Mouse (Mus musculus) midbrain, embryonic 16.5 days (tissue): ENCODE measurements around the gene Setdb1. TPM values are rescaled to one million over a fixed set of nuclear protein-coding genes. Genes with fewer than 3 reads are reported as not detected.

Source experiments
- ATAC-seq: fragments of 200-750 bp; cut with Nextera tagmentation; 2 replicates; pipeline ENCODE4 v1.8.0; 2017; ENCODE audit warnings: moderate TSS enrichment
- H3K27ac ChIP-seq: fragments of 300-500 bp; sonication (generic); 2 replicates; pipeline ENCODE4 v1.5.1; 2014; ENCODE audit warnings: mild to moderate bottlenecking, low read length, mixed read lengths
- H3K27me3 ChIP-seq: fragments of 300-500 bp; sonication (generic); 2 replicates; pipeline ENCODE4 v1.6.1; 2014; ENCODE audit warnings: low read depth, low read length, mixed read lengths; ENCODE audit not compliant: control insufficient read depth, insufficient read depth
- H3K36me3 ChIP-seq: fragments of 300-500 bp; sonication (generic); 2 replicates; pipeline ENCODE4 v1.6.1; 2014; ENCODE audit warnings: mild to moderate bottlenecking, low read length, moderate library complexity, mixed read lengths; ENCODE audit not compliant: control insufficient read depth, insufficient read depth
- H3K4me1 ChIP-seq: fragments of 300-500 bp; sonication (generic); 2 replicates; pipeline ENCODE4 v1.6.1; 2014; ENCODE audit warnings: mild to moderate bottlenecking, low read length, mixed read lengths; ENCODE audit not compliant: control insufficient read depth, insufficient read depth
- H3K4me2 ChIP-seq: fragments of 300-500 bp; sonication (generic); 2 replicates; pipeline ENCODE4 v1.6.1; 2014; ENCODE audit warnings: mild to moderate bottlenecking, low read length, mixed read lengths
- H3K4me3 ChIP-seq: fragments of 300-500 bp; sonication (generic); 2 replicates; pipeline ENCODE4 v1.5.1; 2014; ENCODE audit warnings: low read depth, mild to moderate bottlenecking, low read length, moderate library complexity, mixed read lengths
- H3K9ac ChIP-seq: fragments of 300-500 bp; sonication (generic); 2 replicates; pipeline ENCODE4 v1.6.1; 2014; ENCODE audit warnings: low read depth, low read length, mixed read lengths
- H3K9me3 ChIP-seq: fragments of 300-500 bp; sonication (generic); replicated peaks from 2 replicates; pipeline ENCODE4 v1.6.1; 2014; ENCODE audit warnings: mild to moderate bottlenecking, low read length, mixed read lengths; ENCODE audit not compliant: control insufficient read depth, poor library complexity, severe bottlenecking
- WGBS: fragments of 180-500 bp; shearing (Covaris S2); extraction: QIAGEN DNeasy Blood & Tissue Kit; methylation state at CpG from one replicate; pipeline ENCODE4 v1.1.7; 2014; 5-methylcytosine and 5-hydroxymethylcytosine counted together
- polyA plus RNA-seq: library from polyadenylated mRNA; unstranded; fragments of >200 nt; fragmentation: Nextera tagmentation; extraction: Ambion mirVana; gene quantifications from 2 replicates; pipeline ENCODE4 v1.2.1, GENCODE M21; 2015

The Setdb1 gene
- polyA plus RNA-seq, 1 experiment from 2014 or later = 42.3 TPM

DNA sequence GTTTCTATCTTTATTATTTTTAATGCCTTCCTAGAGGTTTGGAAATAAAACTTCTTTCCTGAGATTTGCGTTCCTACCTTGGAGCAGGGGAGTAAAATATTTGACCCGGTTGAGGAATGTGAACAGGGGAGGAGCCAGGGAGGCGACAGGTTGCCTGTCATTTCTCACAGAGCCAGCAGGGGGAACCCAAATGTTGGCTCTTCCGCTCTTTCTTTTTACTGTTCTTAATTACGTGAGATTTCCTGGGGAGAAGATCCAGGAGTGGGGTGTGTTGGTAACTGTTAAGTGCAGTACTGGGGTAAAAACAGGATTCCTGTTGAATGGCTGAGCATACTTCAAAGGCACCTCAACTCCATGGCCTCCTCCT is 60.9 kb downstream of the Setdb1 start:
- H3K4me1 ChIP-seq = no peaks in the 10 kb centered on the region
- H3K27me3 ChIP-seq = no peaks in the 10 kb centered on the region
- ATAC-seq = no peak
- no peaks in the 10 kb centered on the region for H3K9me3 ChIP-seq
- no peak overlapping the region for H3K9ac ChIP-seq
- H3K36me3 ChIP-seq = peaks cover 11% of the 10 kb centered on the region; the same call in 1 of the 2 replicates
- WGBS = 9% methylated on average over 5 of the region's 5 CpGs
- H3K27ac ChIP-seq = no peak overlapping the region
- no peak overlapping the region for H3K4me3 ChIP-seq
- H3K4me2 ChIP-seq = no peak overlapping the region

DNA sequence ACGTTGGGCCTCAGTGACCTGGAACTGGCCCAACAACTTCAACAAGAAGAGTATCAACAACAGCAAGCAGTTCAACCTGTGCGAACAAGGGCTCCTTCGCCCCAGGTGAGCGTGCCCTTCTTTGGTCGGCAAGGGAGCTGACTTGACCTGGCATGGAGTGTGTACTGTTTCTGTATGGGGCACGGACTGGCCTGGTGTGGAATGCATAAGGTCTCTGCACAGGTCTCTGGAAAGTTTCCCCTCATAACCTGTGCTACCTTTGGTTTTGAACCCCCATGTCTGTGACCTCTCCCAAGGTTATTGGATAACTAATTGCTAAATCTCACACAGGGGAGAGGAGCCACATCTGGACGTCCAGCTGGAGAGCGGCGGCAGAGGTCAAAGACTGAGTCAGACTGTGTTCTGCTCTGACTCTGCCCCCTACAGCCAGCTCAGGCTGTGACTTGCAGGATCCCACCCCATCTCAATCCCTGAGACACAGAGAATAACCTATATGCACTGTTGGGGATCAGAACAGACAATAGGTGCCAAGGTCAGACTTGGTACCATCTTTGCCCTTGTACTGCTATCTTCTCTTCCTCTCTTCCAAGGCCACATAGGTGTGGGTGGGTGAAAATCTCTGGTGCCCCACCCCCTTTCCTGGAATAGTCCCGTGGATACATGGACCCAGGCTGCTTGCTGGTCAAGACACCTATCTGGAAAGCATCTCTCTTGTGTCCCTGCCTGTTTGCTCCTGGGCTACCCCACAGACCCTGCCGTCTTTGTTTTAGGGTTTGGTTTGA is 61.5 kb downstream of the Setdb1 start:
- no peaks in the 10 kb centered on the region for H3K9me3 ChIP-seq
- H3K4me3 ChIP-seq = no peak overlapping the region
- no peak overlapping the region for H3K4me2 ChIP-seq
- no peak overlapping the region for H3K9ac ChIP-seq
- no peak overlapping the region for H3K27ac ChIP-seq
- H3K36me3 ChIP-seq = peaks cover 11% of the 10 kb centered on the region; the same call in 1 of the 2 replicates
- H3K27me3 ChIP-seq = no peaks in the 10 kb centered on the region
- no peaks in the 10 kb centered on the region for H3K4me1 ChIP-seq
- 82% methylated on average over 11 of the region's 11 CpGs for WGBS
- ATAC-seq = no peak

DNA sequence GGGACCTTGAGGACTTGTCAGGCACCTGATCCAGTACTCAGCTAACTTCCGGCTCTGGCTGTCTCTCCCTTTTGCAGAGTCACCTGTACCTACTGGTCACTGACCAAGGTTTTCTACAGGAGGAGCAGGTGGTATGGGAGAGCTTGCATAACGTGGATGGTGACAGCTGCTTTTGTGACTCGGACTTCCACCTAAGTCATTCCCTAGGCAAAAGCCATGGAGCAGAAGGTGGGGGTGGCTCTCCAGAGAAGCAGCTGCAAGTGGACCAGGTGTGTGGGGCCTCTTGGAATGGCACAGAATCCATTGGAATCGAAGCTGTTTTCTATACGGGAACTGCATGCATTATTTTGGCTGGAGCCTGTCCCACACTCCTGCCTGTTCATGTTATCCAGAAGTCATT is 62.3 kb downstream of the Setdb1 start:
- H3K9me3 ChIP-seq = no peaks in the 10 kb centered on the region
- no peak overlapping the region for H3K4me2 ChIP-seq
- no peak for ATAC-seq
- H3K4me3 ChIP-seq = no peak overlapping the region
- H3K4me1 ChIP-seq = no peaks in the 10 kb centered on the region
- H3K27me3 ChIP-seq = no peaks in the 10 kb centered on the region
- no peak overlapping the region for H3K9ac ChIP-seq
- no peak overlapping the region for H3K27ac ChIP-seq
- WGBS = 83% methylated on average over 5 of the region's 5 CpGs
- peaks cover 11% of the 10 kb centered on the region; the same call in 1 of the 2 replicates for H3K36me3 ChIP-seq

GRCm38 (mm10) chr3:95294316-95294715 is 62.7 kb downstream of the Setdb1 start:
- Histone ChIP-seq H3K36me3 (peaks cover 11% of the 10 kb centered on the region; the same call in 1 of the 2 replicates), H3K9ac (no peak overlapping the region), H3K4me2 (no peak overlapping the region), H3K9me3 (no peaks in the 10 kb centered on the region), H3K4me3 (no peak overlapping the region), H3K27ac (no peak overlapping the region), H3K4me1 (no peaks in the 10 kb centered on the region), H3K27me3 (no peaks in the 10 kb centered on the region)
- no peak for ATAC-seq
- WGBS = 90% methylated on average over 7 of the region's 7 CpGs

GRCm38 (mm10) chr3:95293537-95293936 is 63.5 kb downstream of the Setdb1 start:
- H3K4me1 ChIP-seq = no peaks in the 10 kb centered on the region
- no peak overlapping the region for H3K4me3 ChIP-seq
- no peak overlapping the region for H3K9ac ChIP-seq
- no peak overlapping the region for H3K4me2 ChIP-seq
- no peaks in the 10 kb centered on the region for H3K27me3 ChIP-seq
- H3K27ac ChIP-seq = no peak overlapping the region
- peaks cover 11% of the 10 kb centered on the region for H3K36me3 ChIP-seq
- H3K9me3 ChIP-seq = no peaks in the 10 kb centered on the region
- 88% methylated on average over 11 of the region's 11 CpGs for WGBS
- no peak for ATAC-seq

- Histone ChIP-seq H3K36me3 (peaks cover 13% of the 10 kb centered on the region), H3K9ac (no peak overlapping the region), H3K4me2 (no peak overlapping the region), H3K4me1 (no peaks in the 10 kb centered on the region), H3K4me3 (no peak overlapping the region), H3K27me3 (no peaks in the 10 kb centered on the region), H3K27ac (no peak overlapping the region), H3K9me3 (no peaks in the 10 kb centered on the region)
- WGBS = 77% methylated on average over 2 of the region's 2 CpGs
- no peak for ATAC-seq
Measured at GRCm38 (mm10) chr3:95292899-95293298, 64.1 kb downstream of the Setdb1 start.

- Histone ChIP-seq H3K36me3 (peaks cover 13% of the 10 kb centered on the region), H3K4me1 (no peaks in the 10 kb centered on the region), H3K4me3 (no peak overlapping the region), H3K9me3 (no peaks in the 10 kb centered on the region), H3K27me3 (no peaks in the 10 kb centered on the region), H3K4me2 (no peak overlapping the region), H3K9ac (no peak overlapping the region), H3K27ac (no peak overlapping the region)
- WGBS = 90% methylated on average over 4 of the region's 4 CpGs
- no peak for ATAC-seq
Measured at GRCm38 (mm10) chr3:95291041-95291440, 66.0 kb downstream of the Setdb1 start.

DNA sequence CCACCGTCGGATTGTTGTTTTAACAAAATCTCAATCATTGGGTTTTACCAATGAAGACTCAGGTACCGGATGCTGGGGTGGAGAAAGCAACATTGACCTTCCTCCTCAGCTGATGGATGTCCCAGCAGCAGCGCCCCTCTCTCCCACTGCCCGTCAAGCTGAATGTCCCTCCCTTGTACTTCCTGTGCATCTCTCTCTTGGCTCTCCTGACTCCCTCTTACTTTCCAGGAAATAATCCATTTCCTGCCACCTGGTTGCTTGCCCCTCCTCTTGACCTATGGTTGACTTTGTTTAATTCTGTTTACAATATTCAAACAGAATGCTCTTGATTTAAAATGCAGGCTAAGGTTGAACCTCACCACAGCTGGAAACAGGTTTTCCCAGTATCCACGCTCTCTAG is 66.8 kb downstream of the Setdb1 start:
- Histone ChIP-seq H3K27me3 (no peaks in the 10 kb centered on the region), H3K9ac (no peak overlapping the region), H3K4me3 (no peak overlapping the region)

GRCm38 (mm10) chr3:95289419-95289818 is 67.6 kb downstream of the Setdb1 start:
- Histone ChIP-seq H3K36me3 (peaks cover 13% of the 10 kb centered on the region), H3K9ac (no peak overlapping the region), H3K27me3 (no peaks in the 10 kb centered on the region), H3K4me2 (no peak overlapping the region), H3K27ac (no peak overlapping the region), H3K4me1 (peaks cover 6% of the 10 kb centered on the region), H3K4me3 (no peak overlapping the region), H3K9me3 (no peaks in the 10 kb centered on the region)
- no peak for ATAC-seq
- WGBS = 92% methylated on average over 4 of the region's 4 CpGs

More for the DNA sequence above, 66.8 kb downstream of the Setdb1 start:
- Histone ChIP-seq H3K4me1 (no peaks in the 10 kb centered on the region; the same call in 1 of the 2 replicates), H3K9me3 (no peaks in the 10 kb centered on the region), H3K4me2 (no peak overlapping the region), H3K36me3 (peaks cover 13% of the 10 kb centered on the region), H3K27ac (no peak overlapping the region)
- WGBS = 88% methylated on average over 6 of the region's 6 CpGs
- no peak for ATAC-seq
